Mouse (Mus musculus) B cell, adult 67 days (primary cell): ENCODE results near the gene Polr3e. TPM values are rescaled to one million over a fixed set of nuclear protein-coding genes. Genes with fewer than 3 reads are reported as not detected.

Experiments
- total RNA-seq, 2 experiments: library from RNA; stranded (reverse); gene quantifications; 4 replicates each; pipeline ENCODE4 v1.2.4; 2023

Gene Polr3e
- total RNA-seq: 10 to 100 TPM; 39.0 to 44.5 TPM

DNA sequence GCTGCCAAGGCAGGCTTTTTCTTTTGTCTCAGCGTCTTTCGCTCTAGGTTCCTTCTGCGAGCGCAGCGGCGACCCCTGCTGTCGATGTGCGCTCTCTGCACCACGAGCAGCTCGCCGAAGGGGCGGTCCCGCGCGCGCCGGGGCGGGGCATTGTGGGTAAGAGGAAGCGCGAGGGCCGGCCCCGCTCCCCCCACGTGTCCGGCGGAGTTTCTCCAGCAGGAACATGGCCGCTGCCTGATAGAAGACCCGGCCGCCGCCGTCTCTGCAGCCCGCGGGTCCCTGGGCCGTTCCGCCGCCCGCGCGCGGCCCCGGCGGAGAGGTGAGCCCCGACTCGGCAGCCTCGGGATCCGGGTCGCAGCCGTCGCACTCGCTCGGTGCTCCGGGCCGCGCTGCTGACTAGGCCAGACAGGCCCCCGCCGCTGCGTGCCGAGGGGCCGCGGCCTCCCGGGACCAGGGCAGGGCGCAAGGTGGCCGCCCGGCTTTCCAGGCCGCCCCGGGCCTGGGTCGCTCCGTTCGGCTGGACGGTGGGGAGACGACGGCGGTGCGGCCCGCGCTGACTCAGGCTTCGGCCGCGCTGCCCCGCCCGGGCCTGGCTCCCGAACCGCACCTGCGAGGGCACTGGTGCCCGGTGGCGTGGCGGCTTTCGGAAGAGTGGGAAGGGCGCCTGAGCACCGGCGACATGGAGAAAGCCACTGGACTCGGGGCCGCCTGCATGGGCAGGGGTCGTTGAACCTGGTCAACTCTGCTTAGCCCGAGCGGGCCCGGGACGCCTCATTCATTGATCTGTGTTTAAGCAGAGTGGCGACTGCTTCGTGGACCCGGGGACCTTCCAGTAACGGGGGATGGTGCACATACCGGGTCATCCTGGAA, at the start of gene Polr3e:
Polr3e (plus strand) TSS at position 153 of the 870 bp plus-strand sequence.

GRCm38 (mm10) chr7:120982200-120982841, 64.8 kb downstream of the Polr3e start, which contains the start of the genes Cdr2 and Mfsd13b:
TSS of gene Cdr2 (minus strand) at chr7:120982312.
TSS of gene Mfsd13b (plus strand) at chr7:120982509.

Other genes starting within 250 kb of the Polr3e start
- not detected for gene Pdzd9, start 247.4 kb upstream of the Polr3e start, total RNA-seq
- gene Mosmo, start 240.1 kb upstream of the Polr3e start, total RNA-seq: 10 to 100 TPM; 14.4 to 22.2 TPM
- gene Vwa3a, start 178.4 kb upstream of the Polr3e start, total RNA-seq: not detected
- gene Gm5737, start 105.4 kb upstream of the Polr3e start, total RNA-seq: not detected
- 10 to 100 TPM; 22.5 to 28.3 TPM for gene Eef2k, start 74.9 kb upstream of the Polr3e start, total RNA-seq
- gene Cdr2, start 64.6 kb downstream of the Polr3e start, total RNA-seq: 1 to 10 TPM; 4.0 to 4.1 TPM
- not detected for gene Mfsd13b, start 64.8 kb downstream of the Polr3e start, total RNA-seq
- 10 to 100 TPM; 21.1 to 23.3 TPM for gene Mettl9, start 116.7 kb downstream of the Polr3e start, total RNA-seq
- under 1 TPM in 1 of 2 experiments, not detected in 1; 0.81 TPM for gene Igsf6, start 156.8 kb downstream of the Polr3e start, total RNA-seq
- gene Otoa, start 163.9 kb downstream of the Polr3e start, total RNA-seq: 1 to 10 TPM; 2.7 to 3.0 TPM